Mouse (Mus musculus) kidney, adult 11 months (tissue): ENCODE data around the gene Bod1.

Experiments used
- DNase-seq: peaks from one replicate; pipeline ENCODE4 v3.0.0; 2022

Gene Bod1

GRCm38 (mm10) chr11:31671354-31672169 lies at the start of gene Bod1:
TSS of gene Bod1 (minus strand) at chr11:31671885.
- DNase-seq: peak; percentile 96

DNA sequence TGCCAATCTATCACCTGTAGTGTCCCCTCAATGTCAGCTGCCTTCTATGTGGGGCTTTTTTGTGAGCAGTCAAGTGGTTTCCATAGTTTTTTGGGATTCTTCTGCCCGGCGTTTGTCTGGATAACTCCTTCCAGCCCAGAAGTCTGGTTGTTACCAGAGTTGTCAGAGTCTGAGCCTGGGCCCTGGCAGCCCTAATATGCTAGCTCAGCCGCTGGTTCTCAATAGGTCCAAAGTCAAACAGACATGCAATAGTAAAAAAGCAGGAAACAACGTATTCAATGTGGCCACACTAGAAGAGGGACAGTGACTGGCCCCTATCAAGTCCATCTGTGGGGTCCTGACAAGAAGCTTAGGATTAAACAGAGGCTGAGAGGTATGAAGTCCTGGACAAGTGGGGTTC lies 47.4 kb upstream of the Bod1 start:
- no peak for DNase-seq

DNA sequence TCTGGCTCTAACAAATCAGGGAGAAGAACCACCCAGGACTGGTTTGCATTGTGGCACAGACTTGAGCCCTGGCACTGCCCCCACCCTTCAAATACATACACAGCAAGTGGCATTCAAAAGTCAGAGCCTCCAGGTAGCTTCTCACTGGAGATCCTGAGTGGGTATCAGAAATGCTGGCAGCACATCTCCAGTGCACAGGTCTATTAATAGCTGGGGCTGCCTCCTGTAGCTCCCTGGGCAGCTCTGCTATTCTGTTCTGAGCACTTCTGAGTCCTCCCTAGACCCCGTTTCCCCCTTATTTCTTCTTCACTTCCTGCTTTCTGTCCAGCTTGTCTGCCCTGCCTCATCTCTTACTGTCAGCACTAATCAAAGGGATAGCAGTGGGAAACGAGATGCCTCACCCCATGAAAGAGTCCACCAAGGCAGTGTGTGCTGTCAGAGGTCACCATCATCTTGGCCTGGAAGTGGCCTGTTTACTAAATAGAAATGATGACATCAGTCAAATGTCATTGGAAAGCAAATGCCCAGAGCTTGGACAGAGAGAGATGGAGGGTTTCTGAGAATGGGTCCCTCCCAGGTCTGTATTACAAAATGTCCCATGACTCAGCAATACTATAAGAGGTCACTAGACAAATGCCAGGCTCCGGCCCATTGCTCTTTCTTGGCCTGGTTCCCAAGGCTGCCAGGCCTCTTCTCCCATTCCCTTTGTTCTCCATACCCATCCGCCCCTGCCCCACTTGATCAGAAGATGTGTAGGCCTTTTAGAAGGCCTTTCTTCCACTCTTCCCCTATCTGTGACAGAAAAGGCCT lies 46.4 kb upstream of the Bod1 start:
- DNase-seq: peak; percentile 59

GRCm38 (mm10) chr11:31713641-31714121 lies 42.0 kb upstream of the Bod1 start:
- DNase-seq: peak; percentile 84

GRCm38 (mm10) chr11:31713116-31713515 lies 41.4 kb upstream of the Bod1 start:
- DNase-seq: no peak

DNA sequence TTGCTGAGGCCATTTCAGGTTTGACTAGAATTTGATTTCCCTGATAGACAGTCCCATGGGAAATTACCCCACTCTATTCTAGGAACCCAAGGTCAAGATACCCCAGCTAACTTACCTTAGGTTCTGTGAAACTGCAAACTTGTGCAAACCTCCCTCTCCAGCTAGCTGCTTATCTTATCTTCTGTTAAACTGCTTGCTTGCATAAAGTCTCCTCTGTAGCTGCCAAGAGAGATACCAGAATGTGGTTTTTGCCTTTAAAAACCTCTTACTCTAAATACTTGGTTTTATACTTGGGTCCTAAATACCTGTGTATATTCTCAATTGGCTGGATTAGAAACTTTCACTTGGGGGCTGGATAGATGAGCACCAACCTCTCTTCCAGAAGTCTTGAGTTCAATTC lies 36.1 kb upstream of the Bod1 start:
- no peak for DNase-seq

DNA sequence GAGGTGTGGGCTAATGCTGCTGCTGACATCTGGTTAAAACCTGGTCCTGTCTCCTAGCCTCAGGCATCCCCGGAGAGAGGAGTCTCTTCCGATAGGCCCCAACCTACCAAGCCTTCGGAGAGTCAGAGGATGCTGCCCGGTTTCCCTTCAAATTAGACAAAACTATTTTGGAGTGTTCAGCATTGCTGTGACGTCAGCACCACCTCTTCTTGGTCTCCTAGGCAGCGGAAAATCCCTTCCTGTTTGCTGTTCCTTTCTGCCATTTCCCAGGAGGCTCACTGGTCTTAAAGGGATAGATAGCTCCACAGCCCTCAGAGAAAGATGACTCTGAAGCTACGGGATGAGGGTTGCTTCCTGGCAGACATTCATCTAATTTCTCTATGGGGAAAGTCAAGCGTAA lies 31.5 kb upstream of the Bod1 start:
- no peak for DNase-seq

- DNase-seq: no peak
Observed at GRCm38 (mm10) chr11:31701901-31702300, 30.2 kb upstream of the Bod1 start.

- DNase-seq: no peak
Observed at GRCm38 (mm10) chr11:31699502-31699901, 27.8 kb upstream of the Bod1 start.

- DNase-seq: no peak
Observed at GRCm38 (mm10) chr11:31694801-31695200, 23.1 kb upstream of the Bod1 start.

DNA sequence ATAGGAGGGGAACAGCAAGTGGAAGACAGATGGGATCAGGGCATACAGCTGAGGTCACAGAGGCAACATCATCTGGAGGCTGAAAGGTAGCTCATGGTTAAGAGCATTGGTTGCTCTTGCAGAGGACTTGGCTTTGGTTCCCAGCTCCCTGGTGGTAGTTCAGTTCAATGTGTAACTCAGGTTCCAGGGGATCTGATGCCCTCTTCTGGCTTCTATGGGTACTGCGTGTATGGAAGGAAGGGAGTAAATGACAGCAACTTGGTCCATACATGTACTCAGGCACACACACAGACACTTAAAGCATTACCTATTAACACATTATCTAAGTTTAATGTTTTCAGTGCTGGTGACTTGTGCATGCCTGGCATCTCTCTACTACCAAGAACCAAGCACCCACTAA lies 22.4 kb upstream of the Bod1 start:
- DNase-seq: no peak

DNA sequence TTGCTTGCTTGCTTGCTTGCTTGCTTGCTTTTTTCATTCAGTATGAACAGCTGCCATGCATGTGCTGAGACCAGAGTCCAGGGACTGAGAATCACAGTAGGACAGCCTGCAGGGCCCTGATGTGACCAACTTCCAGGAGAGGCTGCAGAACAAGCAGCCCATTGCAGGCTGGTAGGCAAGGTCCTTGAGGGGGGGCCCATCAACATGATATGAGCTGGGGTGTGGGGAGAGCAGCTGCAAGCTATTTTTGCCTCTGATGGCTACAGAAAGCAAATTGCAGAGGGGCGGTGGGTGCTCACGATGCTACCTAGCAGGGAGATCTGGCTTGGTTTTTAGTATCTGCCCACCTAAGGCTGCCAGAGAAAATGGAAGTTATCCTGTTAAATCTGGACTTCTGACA lies 21.6 kb upstream of the Bod1 start:
- no peak for DNase-seq

DNA sequence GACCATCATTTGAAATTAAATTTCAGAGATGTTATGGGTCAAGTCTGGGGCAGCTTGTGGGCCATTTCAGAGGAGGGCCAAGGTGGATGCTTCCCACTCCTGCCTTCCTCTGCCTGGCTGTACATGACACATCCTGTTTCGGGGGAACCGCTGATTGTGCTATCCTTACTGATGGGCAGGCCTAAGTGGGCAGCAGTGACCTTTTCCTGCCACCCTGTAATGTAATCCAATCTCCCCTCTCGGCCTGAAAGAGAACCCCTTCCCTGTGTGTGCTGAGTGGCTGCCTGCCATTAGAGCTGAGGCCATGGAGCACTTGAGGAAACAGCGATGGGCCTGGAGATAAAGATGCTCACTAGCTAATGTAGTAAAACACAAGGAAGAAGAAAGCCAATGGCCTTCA lies 17.3 kb upstream of the Bod1 start:
- DNase-seq: no peak

DNA sequence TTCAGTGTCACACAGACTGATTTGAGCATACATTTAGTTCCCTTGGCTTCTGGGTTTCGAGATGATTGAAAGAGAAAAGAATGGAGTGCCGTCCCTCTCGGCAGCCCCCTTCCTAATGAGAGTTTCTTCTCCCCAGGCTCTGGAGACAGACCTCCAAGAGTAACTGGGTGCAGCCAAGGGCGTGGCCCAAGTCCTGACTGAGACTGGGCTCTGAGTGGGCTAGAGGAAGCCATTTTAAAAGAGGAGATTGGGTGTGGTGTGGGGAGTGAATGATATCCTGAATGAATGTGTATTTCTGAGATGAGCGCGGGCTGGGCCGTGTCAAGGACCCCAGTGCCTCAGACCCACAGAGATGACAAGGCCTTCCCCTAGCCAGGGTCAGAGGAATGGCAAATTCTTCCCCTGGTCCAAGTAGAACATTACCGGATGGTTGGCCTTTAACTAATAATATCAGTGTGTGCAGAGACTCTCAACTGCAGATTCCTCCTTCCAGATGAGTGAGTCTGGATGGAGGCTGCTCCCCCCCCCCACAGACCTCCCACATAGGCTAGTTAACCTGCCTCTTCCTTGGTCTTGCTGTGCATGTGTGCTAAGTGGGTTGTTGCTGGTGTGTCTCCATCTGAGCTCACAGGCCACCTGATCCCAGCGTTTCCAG lies 13.4 kb upstream of the Bod1 start:
- DNase-seq: peak; percentile 31

GRCm38 (mm10) chr11:31684126-31684525 lies 12.4 kb upstream of the Bod1 start:
- no peak for DNase-seq

GRCm38 (mm10) chr11:31679840-31680381 lies 8.2 kb upstream of the Bod1 start:
- peak; percentile 27 for DNase-seq

GRCm38 (mm10) chr11:31677309-31677708 lies 5.6 kb upstream of the Bod1 start:
- DNase-seq: no peak

GRCm38 (mm10) chr11:31676661-31677252 lies 5.1 kb upstream of the Bod1 start:
- no peak for DNase-seq

DNA sequence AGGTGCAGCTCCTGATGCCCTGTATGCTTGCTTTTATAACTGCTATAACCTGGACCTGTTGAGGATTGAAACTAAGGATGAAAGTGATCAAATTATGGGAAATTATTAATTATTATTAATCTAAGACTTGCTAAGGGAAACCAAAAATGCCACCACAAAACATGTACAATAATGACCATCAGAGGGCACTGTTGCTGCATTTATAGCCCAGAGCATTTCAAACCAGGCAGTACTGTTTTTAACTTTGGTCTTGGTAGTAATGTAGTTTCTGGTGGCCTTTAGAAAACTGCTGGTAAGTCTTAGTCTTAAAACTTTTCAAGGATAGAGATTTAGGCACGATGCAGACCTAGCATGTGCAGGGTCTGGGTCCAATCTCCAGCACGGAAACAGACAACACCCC lies 3.7 kb upstream of the Bod1 start:
- peak; percentile 38 for DNase-seq

GRCm38 (mm10) chr11:31672170-31672563 lies 482 bp upstream of the Bod1 start:
- DNase-seq: no peak

DNA sequence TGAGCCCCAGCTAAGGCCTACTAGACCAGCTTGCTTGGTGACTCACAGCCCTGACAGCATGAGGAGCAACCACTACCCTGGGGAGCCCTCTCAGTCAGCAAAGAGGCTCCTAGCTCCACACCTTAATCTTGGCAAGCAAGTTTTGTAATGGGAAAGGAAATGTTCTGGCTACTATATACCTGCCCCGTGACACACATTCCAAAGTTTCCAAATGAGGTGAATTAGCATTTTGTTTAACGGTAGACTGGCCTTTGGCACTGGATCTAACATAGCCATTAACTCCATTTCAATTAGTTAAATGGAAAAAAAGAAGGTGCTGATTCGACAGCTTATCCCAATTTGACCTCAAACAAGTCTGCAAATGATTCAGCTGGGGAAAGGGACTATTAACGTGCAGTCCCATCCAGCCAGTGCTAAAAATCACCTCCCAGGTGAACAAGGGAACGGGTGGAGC lies 1.2 kb downstream of the Bod1 start:
- DNase-seq: peak; percentile 85

- DNase-seq: peak; percentile 40
Observed at GRCm38 (mm10) chr11:31669172-31669869, 2.4 kb downstream of the Bod1 start.
